Mouse (Mus musculus) lung, postnatal 0 days (tissue): ENCODE results near the gene Dst. TPM values are rescaled to one million over a fixed set of nuclear protein-coding genes. Genes with fewer than 3 reads are reported as not detected.

Experiments used
- ATAC-seq: fragments of 200-750 bp; cut with Nextera tagmentation; 2 replicates; pipeline ENCODE4 v1.8.0; 2017; ENCODE audit warnings: moderate library complexity
- DNase-seq: peaks from one replicate; pipeline ENCODE4 v3.0.0-alpha.2; 2016; ENCODE audit warnings: low spot score
- H3K27ac ChIP-seq: fragments of 300-500 bp; sonication (generic); 2 replicates; pipeline ENCODE4 v1.5.1; 2014; ENCODE audit warnings: antibody characterized with exemption, mild to moderate bottlenecking, low read length, mixed read lengths
- H3K27me3 ChIP-seq: fragments of 300-500 bp; sonication (generic); replicated peaks from 2 replicates; pipeline ENCODE4 v1.6.1; 2014; ENCODE audit warnings: low read length, mixed read lengths; ENCODE audit not compliant: insufficient read depth
- H3K36me3 ChIP-seq: fragments of 300-500 bp; sonication (generic); 2 replicates; pipeline ENCODE4 v1.6.1; 2014; ENCODE audit warnings: low read length, mixed read lengths; ENCODE audit not compliant: insufficient read depth
- H3K4me1 ChIP-seq: fragments of 300-500 bp; sonication (generic); 2 replicates; pipeline ENCODE4 v1.6.1; 2014; ENCODE audit warnings: antibody characterized with exemption, low read depth, low read length, mixed read lengths; ENCODE audit not compliant: insufficient read depth
- H3K4me2 ChIP-seq: fragments of 300-500 bp; sonication (generic); replicated peaks from 2 replicates; pipeline ENCODE4 v1.6.1; 2014; ENCODE audit warnings: low read depth, mild to moderate bottlenecking, low read length, moderate library complexity, mixed read lengths
- H3K4me3 ChIP-seq: fragments of 300-500 bp; sonication (generic); 2 replicates; pipeline ENCODE4 v1.5.1; 2014; ENCODE audit warnings: low read depth, low read length
- H3K9ac ChIP-seq: fragments of 300-500 bp; sonication (generic); replicated peaks from 2 replicates; pipeline ENCODE4 v1.6.1; 2014; ENCODE audit warnings: low read depth, mild to moderate bottlenecking
- H3K9me3 ChIP-seq: fragments of 300-500 bp; sonication (generic); 2 replicates; pipeline ENCODE4 v1.6.1; 2016; ENCODE audit warnings: low read length, mixed read lengths
- CTCF ChIP-seq: IDR thresholded peaks from 2 replicates; pipeline ENCODE4 v1.5.1; 2016; ENCODE audit warnings: antibody characterized with exemption, mild to moderate bottlenecking
- EP300 ChIP-seq: IDR thresholded peaks from 2 replicates; pipeline ENCODE4 v1.6.1; 2016; ENCODE audit warnings: antibody characterized with exemption, mild to moderate bottlenecking, control low read depth
- WGBS: fragments of 180-500 bp; shearing (Covaris S2); extraction: QIAGEN DNeasy Blood & Tissue Kit; methylation state at CpG from one replicate; pipeline ENCODE4 v1.1.7; 2014; 5-methylcytosine and 5-hydroxymethylcytosine counted together
- polyA plus RNA-seq: library from polyadenylated mRNA; unstranded; fragments of >200 nt; fragmentation: Nextera tagmentation; extraction: Ambion mirVana; gene quantifications from 2 replicates; pipeline ENCODE4 v1.2.1, GENCODE M21; 2015

The Dst gene
- polyA plus RNA-seq, 1 experiment from 2014 or later: 18.1 TPM

DNA sequence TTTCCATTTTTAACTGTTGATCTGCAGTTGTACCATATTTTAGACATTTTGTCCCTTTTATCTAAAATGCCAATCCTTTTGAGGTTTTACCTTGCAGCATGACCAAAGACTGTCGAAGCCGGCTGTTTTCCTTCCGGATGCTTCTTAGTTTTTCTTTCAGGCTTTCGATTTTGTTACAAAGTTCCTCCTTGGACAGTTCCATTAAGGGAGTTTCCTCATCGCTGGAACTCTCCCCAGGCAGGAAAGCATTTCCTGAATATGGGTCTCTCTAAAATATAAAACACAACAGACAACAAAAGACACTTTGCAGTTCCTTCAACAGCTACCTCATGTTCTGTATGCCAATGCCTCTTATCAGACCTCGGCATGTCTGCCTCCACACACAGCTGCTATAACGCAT lies 29.9 kb upstream of the Dst start:
- Histone ChIP-seq H3K27me3 (no peaks in the 10 kb centered on the region), H3K27ac (no peak overlapping the region), H3K4me1 (no peaks in the 10 kb centered on the region), H3K9ac (no peak overlapping the region), H3K4me3 (no peak overlapping the region), H3K36me3 (no peaks in the 10 kb centered on the region), H3K4me2 (no peak overlapping the region), H3K9me3 (no peaks in the 10 kb centered on the region)
- no peak for DNase-seq
- WGBS: 69% methylated on average over 7 of the region's 7 CpGs
- no peak for ATAC-seq
- no peak for TF ChIP-seq CTCF
- TF ChIP-seq EP300: no peak

DNA sequence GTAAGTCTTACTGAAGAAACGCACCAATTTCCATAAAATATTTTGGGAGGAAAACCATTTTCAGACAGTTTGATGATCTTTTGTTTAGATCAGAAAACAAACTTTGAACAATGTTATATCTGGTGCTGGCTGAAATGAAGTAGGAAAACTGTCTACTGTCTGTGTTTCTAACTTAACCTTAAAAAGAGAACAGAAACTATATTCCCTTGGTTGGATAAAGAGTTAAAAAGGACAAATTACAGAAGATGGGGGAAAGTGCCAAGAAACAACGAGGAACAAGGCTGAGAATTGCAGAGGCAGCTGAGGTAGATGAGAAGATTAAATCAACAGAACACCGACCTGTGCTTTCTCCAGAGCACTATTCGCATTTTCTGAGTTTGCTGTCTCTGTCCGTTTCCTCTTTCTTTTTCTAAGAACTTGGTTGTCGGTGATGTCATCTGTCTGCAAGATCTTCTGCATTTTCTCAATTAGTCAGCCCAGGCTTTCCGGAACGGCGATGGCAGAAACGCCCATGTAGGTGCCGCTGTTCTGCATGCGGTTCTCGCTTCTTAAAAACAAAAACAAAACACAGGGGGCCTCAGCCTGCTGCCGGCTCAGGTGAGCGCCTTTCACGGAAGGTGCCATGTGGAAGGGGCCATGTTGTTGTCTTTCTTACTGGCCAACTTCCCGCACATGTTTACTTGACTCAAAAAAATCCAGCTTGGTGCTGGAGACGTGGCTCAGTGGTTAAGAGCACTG lies 24.8 kb upstream of the Dst start:
- WGBS: 11% methylated on average over 18 of the region's 18 CpGs
- no peaks in the 10 kb centered on the region for H3K27me3 ChIP-seq
- H3K4me2 ChIP-seq: peak overlapping the region; percentile 35; the same call in 1 of the 2 replicates
- no peak for TF ChIP-seq EP300
- peak; percentile 29 for TF ChIP-seq CTCF
- DNase-seq (peak; percentile 69), ATAC-seq (peak; percentile 16; the same call in 1 of the 2 replicates)
- peak overlapping the region; percentile 10; the same call in 1 of the 2 replicates for H3K4me3 ChIP-seq
- no peaks in the 10 kb centered on the region for H3K4me1 ChIP-seq
- no peaks in the 10 kb centered on the region for H3K36me3 ChIP-seq
- no peaks in the 10 kb centered on the region for H3K9me3 ChIP-seq
- no peak overlapping the region for H3K27ac ChIP-seq
- H3K9ac ChIP-seq: no peak overlapping the region

DNA sequence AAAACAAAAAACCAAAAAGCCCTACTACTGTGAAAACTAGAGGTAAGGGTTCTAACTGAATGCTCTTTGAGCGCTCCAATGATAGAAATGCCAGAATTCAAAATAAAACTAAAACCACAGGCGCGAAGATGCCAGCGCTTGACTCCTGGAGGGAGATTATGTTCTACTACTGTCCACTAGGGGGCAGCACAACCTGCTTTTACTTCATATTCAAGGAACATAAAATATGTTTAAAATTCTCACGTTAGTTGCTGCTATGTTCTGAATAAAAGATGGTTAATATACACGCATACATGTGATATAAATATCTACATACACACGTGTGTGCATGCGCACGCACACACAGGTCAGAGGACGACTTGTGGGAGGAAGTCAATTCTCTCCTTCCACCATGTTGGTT lies 15.2 kb upstream of the Dst start:
- Histone ChIP-seq H3K4me2 (no peak overlapping the region), H3K27ac (no peak overlapping the region), H3K9ac (no peak overlapping the region), H3K4me3 (no peak overlapping the region), H3K36me3 (no peaks in the 10 kb centered on the region), H3K9me3 (no peaks in the 10 kb centered on the region), H3K27me3 (no peaks in the 10 kb centered on the region), H3K4me1 (no peaks in the 10 kb centered on the region)
- ATAC-seq: no peak
- WGBS: 61% methylated on average over 10 of the region's 10 CpGs
- TF ChIP-seq EP300: no peak
- TF ChIP-seq CTCF: peak; percentile 73
- peak; percentile 60 for DNase-seq

DNA sequence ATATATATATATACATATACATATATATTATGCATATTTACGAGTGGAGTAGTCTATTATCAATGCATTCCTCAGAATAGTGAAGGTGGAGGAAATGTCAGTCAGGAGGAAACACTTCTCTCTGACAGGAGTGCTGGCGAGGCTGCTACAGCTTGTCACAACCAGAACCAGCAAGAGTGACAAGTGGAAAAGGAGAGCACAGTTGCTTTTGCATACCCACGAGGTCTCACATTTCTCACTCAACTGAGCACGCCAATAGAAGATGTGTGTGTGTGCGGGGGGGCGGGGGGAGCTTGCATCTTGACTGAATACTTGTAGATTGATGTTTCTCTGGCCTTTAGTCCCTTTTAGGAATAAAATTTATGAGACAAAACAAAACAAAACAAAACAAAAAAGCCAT lies 11.9 kb upstream of the Dst start:
- Histone ChIP-seq H3K4me2 (no peak overlapping the region), H3K27me3 (no peaks in the 10 kb centered on the region), H3K4me3 (no peak overlapping the region), H3K4me1 (no peaks in the 10 kb centered on the region), H3K9me3 (no peaks in the 10 kb centered on the region), H3K27ac (no peak overlapping the region), H3K36me3 (no peaks in the 10 kb centered on the region), H3K9ac (no peak overlapping the region)
- WGBS: 60% methylated on average over 6 of the region's 6 CpGs
- no peak for ATAC-seq
- no peak for DNase-seq
- TF ChIP-seq CTCF: no peak

DNA sequence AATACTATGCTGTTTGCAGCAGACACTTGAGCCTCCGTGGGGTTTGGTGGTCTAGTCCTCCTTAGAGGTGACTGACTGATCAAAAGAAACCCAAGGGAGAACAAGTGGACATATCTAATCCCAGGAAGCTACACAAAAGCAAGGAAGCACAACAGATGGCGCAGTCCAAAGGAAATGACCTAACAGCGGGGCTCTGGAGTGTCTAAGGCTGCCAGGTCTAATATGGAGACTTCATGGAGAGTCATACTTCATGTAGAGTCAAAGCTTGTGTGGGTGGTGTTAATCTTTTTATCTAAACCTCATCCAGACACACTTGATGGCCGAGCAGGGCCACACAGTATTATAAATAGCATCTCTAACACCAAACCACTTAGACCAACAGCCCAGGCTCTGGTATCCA lies 11.4 kb upstream of the Dst start:
- Histone ChIP-seq H3K27me3 (no peaks in the 10 kb centered on the region), H3K4me1 (no peaks in the 10 kb centered on the region), H3K9me3 (no peaks in the 10 kb centered on the region), H3K4me2 (no peak overlapping the region), H3K27ac (no peak overlapping the region), H3K36me3 (no peaks in the 10 kb centered on the region), H3K9ac (no peak overlapping the region), H3K4me3 (no peak overlapping the region)
- 61% methylated on average over 4 of the region's 4 CpGs for WGBS
- ATAC-seq (no peak), DNase-seq (no peak)
- no peak for TF ChIP-seq EP300
- no peak for TF ChIP-seq CTCF

DNA sequence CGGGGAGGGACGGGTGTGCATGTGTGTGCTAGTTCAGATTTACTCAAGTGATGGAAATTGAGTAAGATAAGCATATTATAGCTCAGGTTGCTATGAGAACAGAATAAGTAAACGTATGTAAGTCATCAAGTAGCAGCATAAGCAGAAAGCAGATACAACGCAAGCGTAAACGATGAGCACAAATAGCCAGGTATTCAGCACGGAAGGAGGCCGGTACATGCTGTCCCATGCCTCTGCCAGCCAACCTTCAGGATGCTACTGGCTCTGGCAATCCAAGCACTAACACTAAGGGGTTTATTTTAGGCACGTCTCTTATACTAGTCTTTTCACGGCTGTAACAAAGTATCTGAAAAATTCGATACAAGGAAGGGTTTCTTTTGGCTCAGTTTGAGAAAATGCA lies 10.6 kb upstream of the Dst start:
- TF ChIP-seq EP300 (no peak), CTCF (no peak)
- Histone ChIP-seq H3K4me3 (no peak overlapping the region), H3K27ac (no peak overlapping the region), H3K27me3 (no peaks in the 10 kb centered on the region), H3K4me2 (no peak overlapping the region), H3K9me3 (no peaks in the 10 kb centered on the region), H3K4me1 (no peaks in the 10 kb centered on the region), H3K9ac (no peak overlapping the region), H3K36me3 (no peaks in the 10 kb centered on the region)
- 80% methylated on average over 11 of the region's 11 CpGs for WGBS
- no peak for ATAC-seq
- DNase-seq: no peak
